8 mouse cellular contexts compared by ENCODE assay signal in genomic region chr7:6730241-6730640, GRCm38 (mm10). TPM values are rescaled to one million over a fixed set of nuclear protein-coding genes. Genes with fewer than 3 reads are reported as not detected.
DNase-seq lines count a peak whose midpoint lies in the region; TF ChIP-seq lines count a peak whose summit lies in the region.

Gene Peg3, minus strand, starts transcription at chr7:6730431.
Gene Usp29, plus strand, starts transcription at chr7:6730578.

- 41% methylated on average over 24 of the region's 24 CpGs for WGBS in hindbrain, embryonic 10.5 days
- WGBS in lung, adult 2 months: 48% methylated on average over 24 of the region's 24 CpGs

- TF ChIP-seq CTCF in lung, adult 2 months (IDR thresholded peaks at IDR 0.05; ENCODE audit: insufficient read depth, low read length): no peak

- peak; percentile 54 for DNase-seq in adipocyte (ENCODE audit: low spot score)
- peak; percentile 97 for DNase-seq in cerebellum, adult 9-11 months
- DNase-seq in frontal cortex, postnatal 10 days (ENCODE audit: low spot score in 2 of 2): peak; percentile 87 to 89
- peak; percentile 90 for DNase-seq in hindbrain, embryonic 10.5 days (ENCODE audit: low spot score)
- peak; percentile 56 for DNase-seq in layer of hippocampus, adult 9-10 months (ENCODE audit: low spot score)
- peak; percentile 35 for DNase-seq in lung, adult 2 months
- DNase-seq in ovary, postnatal 36 days (ENCODE audit: low spot score): peak; percentile 73
- DNase-seq in spleen, postnatal 14 days (ENCODE audit: low spot score in 2 of 2): no peak

- H3K9me3 ChIP-seq in hindbrain, embryonic 10.5 days: peaks cover 42% of the 10 kb centered on the region

- peak within 1 kb of the TSS; percentile 62 for H3K4me3 ChIP-seq in hindbrain, embryonic 10.5 days
- H3K4me3 ChIP-seq in lung, adult 2 months (replicated peaks; ENCODE audit: extremely low read depth, low read depth, low read length): peak within 1 kb of the TSS; percentile 81

- peak; percentile 66; the same call in 1 of the 2 replicates for TF ChIP-seq POLR2A in lung, adult 2 months (IDR thresholded peaks at IDR 0.05; ENCODE audit: borderline replicate concordance, extremely low read depth, low read depth, low read length)

- H3K27me3 ChIP-seq in hindbrain, embryonic 10.5 days (ENCODE audit: insufficient read depth, poor library complexity, severe bottlenecking): no peaks in the 10 kb centered on the region

- H3K4me1 ChIP-seq in hindbrain, embryonic 10.5 days (replicated peaks): peaks cover 7% of the 10 kb centered on the region; the same call in 1 of the 2 replicates
- H3K4me1 ChIP-seq in lung, adult 2 months (ENCODE audit: control insufficient read depth, insufficient read depth, low read length): no peaks in the 10 kb centered on the region

- peak within 1 kb of the TSS; percentile 90 for H3K27ac ChIP-seq in hindbrain, embryonic 10.5 days

- peaks cover 5% of the 10 kb centered on the region for H3K36me3 ChIP-seq in hindbrain, embryonic 10.5 days

RNA-seq across cellular contexts. Expression of gene Peg3, which starts in this region (rescaled TPM):
- polyA plus RNA-seq in hindbrain, embryonic 10.5 days (2016; fragmentation: Nextera tagmentation; extraction: Ambion mirVana): 75.5 and 94.5 TPM in 2 replicates
- polyA plus RNA-seq in lung, adult 2 months (2012; rRNA removed): 3.1 and 5.4 TPM in 2 replicates

RNA-seq across cellular contexts. Expression of gene Usp29, which starts in this region (rescaled TPM):
- polyA plus RNA-seq in hindbrain, embryonic 10.5 days (2016; fragmentation: Nextera tagmentation; extraction: Ambion mirVana): 7.8 and 10.0 TPM in 2 replicates
- 0.04 TPM in 1 of 2 replicates, not detected in the other for polyA plus RNA-seq in lung, adult 2 months (2012; rRNA removed)

Comparison
In these comparisons a context has a peak if more than half of its experiments do, and no peak if none do; other contexts are left out.
1. RNA of gene Peg3 (polyA plus RNA-seq): 75.5 to 94.5 TPM in hindbrain, embryonic 10.5 days; 3.1 to 5.4 TPM in lung, adult 2 months; every median in the first group is over 10 times any median in the second.
2. DNase-seq: peak in adipocyte (single experiment), cerebellum, adult 9-11 months (single experiment), frontal cortex, postnatal 10 days (2 of 2), hindbrain, embryonic 10.5 days (single experiment), layer of hippocampus, adult 9-10 months (single experiment), lung, adult 2 months (single experiment) and ovary, postnatal 36 days (single experiment); none in spleen, postnatal 14 days (0 of 2).